Mouse (Mus musculus): ENCODE measurements around the gene Etnk2.

The Etnk2 gene

DNA sequence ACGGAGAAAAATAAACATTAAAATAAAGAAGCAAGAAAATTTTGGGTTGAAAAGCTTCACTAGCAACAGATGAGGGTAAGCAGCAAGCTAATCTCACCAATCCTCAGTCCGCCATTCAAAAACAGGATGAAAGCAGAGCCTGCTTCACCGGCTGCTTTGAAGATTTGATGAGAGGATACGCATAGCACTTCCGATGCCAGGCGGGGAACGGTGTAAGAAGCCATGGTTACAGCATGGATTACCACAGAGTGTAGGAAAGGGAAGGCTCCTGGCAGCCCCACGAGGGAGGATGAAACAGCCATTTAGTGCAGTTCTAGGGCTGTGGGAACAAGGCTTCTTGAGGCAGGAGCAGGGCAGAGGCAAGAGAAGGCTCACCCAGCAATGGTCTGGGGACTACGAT is 11.6 kb upstream of the Etnk2 start:
- 51% methylated on average over 9 of the region's 9 CpGs for WGBS

DNA sequence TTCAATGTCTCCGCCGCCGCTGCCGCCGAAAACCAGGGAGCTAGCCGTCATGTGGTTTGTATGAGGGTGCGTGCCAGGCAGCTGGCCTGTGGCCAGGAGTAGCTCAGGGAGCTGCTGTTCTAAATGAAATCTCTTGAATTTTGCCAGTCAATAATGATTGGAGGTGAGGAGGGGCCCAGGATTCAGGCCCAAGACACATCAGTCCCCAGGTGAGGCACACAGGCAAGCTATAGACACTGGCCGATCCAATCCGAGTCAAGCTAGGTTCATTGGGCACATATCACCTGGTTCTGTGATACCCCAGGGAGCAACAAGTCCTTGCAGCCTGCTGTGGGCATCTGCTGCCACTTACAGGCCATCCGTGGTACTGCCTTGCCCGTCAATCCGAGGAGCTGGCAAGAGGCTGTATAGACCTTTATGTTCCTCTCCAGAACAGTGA is 10.0 kb upstream of the Etnk2 start:
- WGBS = 11% methylated on average over 12 of the region's 12 CpGs

DNA sequence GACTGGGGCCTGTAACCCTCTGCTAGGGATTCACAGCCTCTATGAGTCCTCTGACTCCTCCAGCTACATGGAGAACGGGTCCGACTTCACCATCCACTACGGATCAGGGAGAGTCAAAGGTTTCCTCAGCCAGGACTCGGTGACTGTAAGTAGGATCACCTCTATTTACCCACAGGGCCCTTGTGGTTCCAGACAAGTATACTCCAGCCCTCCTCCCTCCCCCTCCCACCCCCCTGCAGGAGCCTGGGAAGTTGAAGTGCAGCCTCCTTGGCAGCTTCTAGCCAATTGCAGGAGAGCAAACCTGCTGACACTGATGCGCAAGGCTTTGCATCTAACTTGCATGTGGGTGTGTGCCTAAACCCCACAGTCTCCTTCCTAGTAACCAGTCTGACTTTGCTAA is 7.9 kb upstream of the Etnk2 start:
- 77% methylated on average over 5 of the region's 5 CpGs for WGBS

DNA sequence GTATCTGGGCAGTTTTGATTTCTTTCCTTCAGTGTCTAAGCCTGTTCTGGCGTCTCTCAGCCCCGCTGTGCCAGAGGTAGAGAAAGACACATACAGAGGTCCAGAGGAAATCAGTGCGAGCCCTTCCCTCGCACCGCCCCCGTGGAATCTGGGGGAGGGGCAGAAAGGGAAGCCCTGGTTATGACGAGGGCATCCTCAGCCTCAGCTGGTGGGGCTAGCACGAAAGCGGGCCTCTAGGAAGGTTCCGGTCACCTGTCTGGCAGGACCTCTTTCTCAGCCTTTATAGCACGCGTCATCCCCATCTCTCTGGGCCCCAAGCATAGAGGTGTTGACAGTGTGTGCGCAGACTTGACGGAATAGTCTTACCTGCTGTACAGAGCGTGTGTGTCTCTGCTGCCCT is 7.5 kb upstream of the Etnk2 start:
- WGBS = 72% methylated on average over 15 of the region's 15 CpGs

DNA sequence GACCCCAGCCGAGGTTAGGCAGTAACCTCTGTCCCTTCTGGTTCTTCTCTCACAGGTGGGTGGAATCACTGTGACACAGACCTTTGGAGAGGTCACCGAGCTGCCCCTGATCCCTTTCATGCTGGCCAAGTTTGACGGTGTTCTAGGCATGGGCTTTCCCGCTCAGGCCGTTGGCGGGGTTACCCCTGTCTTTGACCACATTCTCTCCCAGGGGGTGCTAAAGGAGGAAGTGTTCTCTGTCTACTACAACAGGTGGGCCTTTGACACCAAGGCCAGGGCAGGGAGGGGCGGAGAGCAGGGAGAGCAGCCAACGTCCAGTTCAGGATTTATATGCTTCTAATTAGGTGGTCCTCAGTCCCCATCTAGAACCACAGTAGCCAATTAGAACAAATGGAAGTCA is 7.0 kb upstream of the Etnk2 start:
- WGBS = 80% methylated on average over 8 of the region's 8 CpGs

DNA sequence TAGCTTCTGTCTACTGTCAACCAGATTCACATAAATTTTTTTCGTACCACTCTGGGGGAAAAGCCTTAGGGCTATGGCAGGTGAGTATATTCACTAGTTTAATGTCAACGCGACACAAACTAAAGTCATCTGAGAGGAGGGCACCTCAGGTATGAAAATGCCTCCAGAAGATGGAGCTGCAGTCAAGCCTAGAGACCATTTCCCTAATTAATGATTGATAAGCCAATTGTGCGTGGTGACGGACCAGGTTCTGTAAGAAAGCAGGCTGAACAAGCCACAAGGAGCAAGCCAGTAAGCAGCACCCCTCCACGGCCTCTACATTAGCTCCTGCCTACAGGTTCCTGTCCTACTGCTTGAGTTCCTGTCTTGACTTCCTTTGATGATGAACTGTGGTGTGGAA is 2.4 kb upstream of the Etnk2 start:
- 90% methylated on average over 6 of the region's 6 CpGs for WGBS

DNA sequence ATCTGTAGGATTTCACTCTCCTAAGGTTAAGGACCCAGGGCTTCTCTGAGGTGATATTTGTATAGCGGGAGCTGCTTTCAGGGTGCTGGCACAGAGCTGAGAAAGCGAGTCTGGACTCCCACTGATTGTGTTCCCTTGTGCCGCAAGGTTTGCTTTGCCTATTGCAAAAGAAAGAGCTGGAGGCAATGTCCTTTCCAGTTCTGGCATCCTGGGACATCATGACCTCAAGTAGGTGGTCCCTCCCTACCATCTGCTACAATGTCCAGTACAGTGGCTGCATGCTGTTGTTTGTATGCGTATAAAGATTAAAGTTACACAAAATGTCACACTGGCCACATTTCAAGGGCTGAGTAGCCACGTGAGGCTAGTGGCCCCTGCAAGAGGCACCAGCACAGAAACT is 1.3 kb upstream of the Etnk2 start:
- WGBS = 84% methylated on average over 5 of the region's 5 CpGs

DNA sequence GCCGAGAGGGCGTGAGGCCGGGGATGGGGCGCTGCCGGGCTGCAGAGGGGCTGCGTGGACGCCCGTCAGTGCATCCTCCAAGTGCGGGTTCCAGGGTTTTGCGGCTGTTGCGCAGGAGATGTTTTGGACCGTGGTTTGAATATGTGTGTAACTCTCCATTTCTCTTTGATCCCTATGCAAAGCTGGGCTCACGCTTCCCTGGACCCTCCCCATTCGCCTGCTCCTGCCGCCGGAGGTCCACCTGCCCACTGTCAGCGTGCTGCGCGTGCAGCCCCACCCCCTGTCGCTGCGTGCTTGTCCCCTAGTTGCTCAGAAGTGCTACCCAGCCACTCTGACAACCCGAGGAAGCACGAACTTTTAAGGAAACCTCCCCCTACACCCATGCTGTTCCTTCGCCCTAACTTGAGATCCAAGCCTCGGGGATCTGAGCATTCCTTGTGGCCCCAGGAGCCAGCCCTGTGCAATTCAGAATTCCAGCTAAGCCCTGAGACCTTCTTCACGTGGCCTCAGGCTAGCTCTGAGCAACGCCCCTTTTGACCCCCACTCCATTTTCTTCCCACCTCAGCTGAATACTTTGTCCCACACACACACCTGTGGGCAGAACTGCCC is 754 bp downstream of the Etnk2 start:
- 7% methylated on average over 27 of the region's 27 CpGs for WGBS

DNA sequence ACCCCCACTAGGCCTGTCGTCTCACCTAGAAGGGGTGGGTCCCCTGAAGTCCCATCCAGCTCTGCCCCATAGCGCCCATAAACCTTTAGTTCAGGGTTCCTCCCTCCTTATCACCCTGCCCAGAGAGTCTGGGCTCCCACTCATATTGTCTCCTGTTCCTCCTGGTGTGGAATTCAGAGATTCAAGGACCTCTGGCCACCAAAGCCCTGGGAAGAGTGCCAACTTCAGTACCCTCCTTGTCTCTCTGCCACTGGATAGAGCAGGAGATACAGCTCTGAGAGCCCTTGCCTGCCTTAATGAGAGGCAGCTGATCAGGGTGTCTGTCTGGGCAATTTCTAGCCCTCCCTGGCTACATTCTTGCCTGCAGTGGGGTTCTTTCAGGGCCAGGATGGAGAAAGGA is 1.5 kb downstream of the Etnk2 start:
- 64% methylated on average over 2 of the region's 2 CpGs for WGBS

DNA sequence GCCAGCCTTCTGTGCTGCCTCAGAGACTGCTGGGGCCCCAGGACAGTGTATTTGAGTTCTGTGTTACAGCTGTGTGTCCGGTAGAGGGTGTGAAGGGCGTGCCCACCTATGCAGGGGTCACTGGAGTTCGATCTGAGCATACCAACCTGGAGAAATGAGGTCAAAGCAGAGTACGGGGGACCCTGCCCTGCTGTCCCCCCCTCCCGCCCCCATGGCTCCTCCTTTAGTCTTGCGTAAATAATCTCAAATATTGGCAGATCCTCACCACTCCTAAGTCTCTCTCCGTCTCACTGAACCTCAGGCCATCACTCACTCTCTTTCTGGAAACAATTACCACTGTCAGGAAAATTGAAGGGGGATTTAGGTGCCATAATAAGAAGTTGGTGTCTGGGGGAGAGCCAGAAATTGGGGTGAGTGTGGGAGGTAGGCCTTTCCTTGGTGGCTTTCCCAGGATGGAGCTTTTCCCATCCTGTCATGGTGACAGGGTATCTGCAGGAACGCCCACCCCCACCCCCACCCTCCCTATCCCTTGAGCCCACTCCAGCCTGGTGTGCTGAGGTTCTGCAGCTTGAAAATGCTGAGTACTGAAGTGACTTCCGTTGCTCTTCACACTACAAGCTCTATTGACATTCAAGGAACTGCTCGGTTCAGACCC is 3.7 kb downstream of the Etnk2 start:
- WGBS = 48% methylated on average over 10 of the region's 10 CpGs

DNA sequence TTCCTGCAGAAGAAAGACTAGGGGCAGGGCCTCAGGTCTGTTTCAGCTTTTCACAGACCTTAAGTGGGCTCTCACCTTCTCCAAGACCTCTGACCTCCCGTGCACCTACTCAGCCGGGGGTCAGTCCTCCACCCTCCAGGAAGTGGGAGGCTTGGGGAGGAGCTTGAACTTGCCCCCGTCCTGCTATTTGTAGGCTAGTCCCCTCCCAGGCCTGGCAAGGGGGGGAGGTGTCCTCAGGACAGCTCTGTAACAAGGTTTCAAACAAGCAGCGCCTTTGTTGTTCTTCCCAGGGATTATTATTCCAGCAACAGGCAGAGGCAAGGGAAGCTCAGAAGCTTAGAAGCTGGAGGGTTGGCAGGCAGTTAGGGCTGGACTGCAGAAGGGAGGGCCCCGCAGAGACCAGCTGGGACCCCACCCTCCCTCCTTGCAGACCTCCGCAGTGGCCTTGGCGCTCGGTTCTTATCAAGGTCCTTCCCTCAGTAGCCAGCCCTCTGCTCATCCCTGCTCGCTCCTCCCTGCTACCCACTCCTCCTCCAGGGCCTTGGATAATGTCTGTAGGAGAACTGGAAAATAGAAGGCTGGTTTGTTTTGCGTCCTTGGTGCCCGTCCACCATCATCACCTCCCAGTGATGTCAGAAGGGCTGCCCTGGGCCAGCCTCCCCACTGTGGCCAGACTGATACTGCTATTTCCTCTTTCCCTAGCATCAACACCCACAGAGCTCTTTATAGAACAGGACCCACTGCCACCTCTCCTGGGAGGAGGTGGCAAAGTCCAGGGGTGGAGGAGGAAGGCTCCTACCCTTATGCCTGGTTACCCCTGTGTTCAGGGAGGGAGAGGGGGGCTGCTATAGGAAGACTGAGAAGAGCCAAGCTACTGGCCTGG is 4.5 kb downstream of the Etnk2 start:
- WGBS = 33% methylated on average over 11 of the region's 11 CpGs

DNA sequence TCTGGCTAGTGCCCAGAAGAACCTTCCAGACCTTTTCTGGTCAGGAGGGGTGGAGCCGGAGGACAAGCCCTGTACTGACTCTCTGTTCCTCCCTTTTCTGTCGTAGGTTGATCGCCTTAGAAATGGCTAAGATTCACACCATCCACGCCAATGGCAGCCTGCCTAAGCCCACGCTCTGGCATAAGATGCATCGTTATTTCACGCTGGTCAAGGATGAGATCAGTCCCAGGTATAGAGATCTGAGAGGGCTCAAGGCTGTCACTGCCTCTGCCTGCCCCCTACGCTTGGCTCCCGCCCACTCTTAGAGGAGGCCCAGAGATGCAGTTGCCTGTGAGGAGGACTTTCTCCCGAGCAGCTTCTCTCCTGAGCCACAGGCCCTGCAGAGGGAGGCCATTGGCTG is 5.3 kb downstream of the Etnk2 start:
- WGBS = 58% methylated on average over 10 of the region's 10 CpGs

DNA sequence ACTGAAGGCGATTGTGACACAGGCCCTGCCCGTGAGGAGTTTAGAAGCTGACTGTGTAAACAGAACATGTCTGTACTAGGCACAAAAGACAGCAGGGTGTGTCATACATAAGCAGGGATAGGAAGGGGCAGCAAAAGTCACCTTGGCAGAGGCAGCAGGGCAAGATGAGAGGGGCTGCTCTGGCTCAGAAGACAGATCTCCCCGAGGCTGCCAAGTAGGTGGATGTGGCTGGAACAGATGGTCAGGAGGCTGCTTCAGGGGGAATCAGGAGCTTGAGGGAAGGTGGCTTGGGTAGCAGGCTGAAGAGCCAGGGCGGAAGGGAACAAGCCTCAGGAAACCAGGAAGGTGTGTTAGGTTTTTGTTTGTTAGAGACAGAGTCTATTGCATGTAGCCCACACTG is 7.0 kb downstream of the Etnk2 start:
- WGBS = 61% methylated on average over 4 of the region's 4 CpGs

DNA sequence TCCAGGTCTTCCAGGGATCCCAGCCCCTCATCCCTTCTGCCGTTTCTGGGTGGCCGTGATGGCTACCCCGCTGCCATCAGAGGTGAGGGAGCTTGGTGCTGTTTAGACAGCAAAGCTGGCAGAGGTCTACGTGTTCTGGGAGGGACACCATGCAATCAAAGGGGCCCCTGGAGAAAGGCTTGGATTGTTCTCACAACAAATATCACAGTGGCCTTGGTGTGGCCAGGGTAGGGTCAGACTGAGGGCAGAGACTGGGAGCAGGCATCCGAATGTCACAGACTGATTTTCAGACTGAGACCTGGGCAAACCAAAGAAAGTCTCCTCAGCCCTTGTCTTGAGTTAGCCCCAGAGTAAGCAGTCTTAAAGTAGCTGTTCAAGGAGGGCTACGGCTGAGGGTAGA is 8.1 kb downstream of the Etnk2 start:
- WGBS = 91% methylated on average over 6 of the region's 6 CpGs

DNA sequence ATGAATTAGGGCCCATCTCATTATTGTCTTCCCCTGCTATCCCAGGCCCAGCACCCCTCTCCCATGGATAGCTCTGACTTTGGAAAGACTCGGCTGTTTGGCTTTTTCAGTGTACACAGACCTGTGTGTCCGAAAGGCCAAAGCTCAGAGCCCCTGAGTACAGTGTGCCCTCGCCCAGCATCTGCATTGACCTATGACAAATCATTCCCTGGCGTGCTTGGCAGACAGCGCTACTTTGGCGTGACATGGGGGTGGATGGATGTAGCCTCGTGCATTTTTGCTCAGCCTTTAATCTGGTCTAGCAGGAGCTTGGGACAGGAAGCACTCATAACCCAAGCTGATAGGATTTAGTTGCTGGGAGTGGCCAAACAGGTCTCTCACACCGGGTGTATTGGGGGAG is 8.7 kb downstream of the Etnk2 start:
- WGBS = 80% methylated on average over 8 of the region's 8 CpGs

DNA sequence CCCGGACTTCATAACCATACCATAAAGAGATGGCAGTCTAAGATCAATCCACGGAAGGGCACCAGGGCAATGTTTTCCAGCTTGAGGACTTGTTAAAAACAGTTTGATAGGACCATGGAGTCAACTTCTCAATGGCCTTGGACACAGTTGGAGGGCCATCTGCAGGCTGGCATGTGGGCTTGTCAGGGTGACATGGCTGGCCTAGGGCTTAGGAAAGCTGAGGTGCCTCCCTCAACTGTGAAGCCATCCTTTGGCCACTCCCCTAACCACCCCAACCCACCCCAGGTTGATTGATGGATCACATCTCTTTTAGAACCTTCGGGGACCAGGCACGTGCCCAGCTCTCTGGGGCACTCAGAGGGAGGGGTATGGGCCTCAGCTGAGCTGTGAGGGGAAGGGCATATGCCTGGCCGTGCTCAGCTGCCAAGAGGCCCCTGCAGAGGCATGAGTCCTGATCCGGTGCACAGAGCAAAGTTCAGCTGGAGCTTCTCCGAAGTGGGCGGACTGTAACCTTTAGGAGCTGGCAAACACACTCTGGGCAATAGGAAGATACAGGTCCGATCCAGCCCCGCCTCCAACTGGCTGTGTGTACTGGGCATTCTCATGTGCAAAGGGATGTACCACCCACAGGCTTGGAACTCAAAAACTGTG is 12.4 kb downstream of the Etnk2 start:
- WGBS = 62% methylated on average over 10 of the region's 10 CpGs

DNA sequence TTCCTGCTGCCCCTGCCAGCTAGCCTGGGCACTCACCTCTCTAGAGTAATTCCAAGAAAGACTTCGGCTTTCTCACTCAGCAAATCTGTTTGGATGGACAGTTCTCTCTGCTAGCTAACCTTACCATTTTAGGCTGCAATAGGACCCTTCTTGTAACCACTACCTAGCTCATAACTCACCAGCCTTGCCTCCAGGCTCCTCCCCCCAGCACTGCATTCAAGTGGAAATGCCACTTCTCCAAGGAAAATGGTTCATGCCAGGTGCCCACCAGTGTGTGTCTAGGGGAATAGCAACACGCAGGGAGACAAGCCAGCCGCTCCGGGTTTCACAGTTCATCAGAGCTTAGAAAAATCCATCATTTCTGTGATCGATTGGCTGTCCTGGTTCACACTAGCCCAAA is 14.2 kb downstream of the Etnk2 start:
- WGBS = 91% methylated on average over 5 of the region's 5 CpGs

DNA sequence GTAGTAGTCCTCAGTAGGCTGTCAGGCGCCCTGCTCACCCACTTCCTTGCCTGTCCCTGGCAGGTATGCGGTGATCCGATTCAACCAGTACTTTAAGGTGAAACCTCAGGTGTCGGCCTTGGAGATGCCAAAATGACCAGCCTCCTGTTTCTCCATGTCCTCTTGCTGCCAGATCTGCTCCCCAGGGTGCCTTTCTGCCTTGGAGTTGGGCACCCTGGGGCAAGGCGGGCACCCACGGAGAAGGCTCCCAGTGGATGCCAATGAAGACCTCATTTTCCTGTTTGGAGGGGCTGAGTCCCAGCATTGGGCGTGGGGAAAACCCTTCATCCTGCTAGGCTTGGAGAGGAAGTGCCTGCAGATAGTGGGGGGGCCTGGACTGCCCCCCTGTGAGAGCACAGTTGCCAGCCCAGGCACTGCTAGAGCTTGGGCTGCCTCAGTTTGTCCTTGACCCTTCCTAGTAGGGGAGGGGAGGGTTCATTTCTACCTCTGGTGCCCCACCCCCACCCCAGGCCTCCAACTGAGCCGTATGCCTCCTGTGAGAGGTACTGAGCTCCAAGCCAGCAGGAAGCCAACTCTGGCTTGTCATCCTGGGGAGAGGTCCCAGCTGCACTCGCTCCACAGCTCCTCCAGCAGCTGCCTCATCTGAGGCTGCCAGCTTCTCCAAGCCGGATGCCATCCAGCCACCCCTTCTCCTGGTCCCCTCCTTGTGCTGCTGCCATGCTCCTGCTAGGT is 16.0 kb downstream of the Etnk2 start:
- 73% methylated on average over 10 of the region's 10 CpGs for WGBS

DNA sequence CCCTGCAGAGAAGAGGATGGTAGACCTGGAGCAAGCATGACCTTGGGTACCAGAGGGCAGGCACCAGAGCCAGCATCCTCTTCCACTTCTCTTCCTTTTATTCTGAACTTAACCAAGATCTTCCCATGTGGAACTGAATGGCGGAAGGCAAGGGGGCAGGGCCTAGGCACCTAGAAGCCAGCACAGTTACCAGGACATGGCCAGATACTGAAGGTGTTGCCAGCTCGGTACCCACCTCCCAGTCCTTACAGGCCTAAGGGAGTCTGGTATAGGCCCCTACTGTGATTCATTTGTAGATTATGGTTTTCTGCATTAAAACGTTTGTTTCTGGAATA is 16.6 kb downstream of the Etnk2 start:
- WGBS = 76% methylated on average over 3 of the region's 3 CpGs

DNA sequence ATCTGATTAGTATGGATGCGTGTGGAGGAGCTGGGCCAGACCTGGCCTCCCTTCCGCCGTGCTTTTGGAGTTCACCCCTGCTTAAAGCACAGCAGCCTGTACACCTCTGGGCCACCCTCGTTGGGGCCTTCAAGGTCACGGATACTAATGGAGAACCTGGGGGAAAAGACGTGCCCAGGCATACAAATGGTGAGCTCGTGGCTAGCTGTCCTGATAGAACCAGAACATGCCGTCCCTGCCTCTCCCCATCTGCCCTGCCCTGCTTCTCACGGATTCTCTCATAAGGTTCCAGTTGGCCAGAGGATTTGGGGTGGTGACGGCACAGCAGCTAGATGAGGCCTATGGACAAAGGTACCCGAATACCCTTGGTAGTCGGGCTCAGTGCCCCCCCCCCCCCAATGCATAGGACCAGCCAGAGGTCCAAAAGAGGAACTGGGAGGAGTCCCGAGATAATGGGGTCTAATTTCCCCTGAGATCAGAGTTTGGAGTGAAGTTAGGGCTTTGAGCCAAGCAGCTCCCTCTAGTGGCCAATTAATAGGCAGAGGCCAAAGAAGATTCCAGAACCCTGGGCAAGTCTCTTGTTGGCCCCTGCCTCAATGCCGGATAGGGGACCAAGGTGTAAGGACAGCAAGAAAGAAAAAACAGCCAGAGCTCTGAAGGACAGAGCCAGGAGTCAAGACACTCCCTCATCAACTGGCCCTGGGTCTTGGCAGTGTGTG is 17.1 kb downstream of the Etnk2 start:
- 58% methylated on average over 14 of the region's 14 CpGs for WGBS

DNA sequence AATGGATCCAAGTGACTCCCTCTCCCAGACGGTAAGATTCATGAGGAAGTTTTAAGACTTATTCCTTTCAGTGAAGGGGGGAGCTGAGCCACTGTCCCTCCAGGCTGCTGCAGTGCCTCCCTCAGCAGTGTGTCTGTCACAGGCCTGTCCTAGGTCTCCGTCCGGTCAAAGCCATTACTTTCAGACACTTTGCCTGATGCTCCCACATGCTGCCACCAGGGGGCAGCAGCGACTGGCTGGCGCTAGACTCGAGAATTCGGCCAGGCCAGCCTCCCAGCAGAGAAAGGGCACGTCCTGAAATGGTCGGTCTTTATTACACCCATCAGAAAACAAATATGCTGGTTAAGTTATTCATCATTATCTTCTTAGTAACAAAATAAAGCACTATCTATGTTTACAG is 18.6 kb downstream of the Etnk2 start:
- WGBS = 10% methylated on average over 9 of the region's 9 CpGs

Data from cerebral cortex, adult 2 months (tissue).